In genomic region chr7:93559131-93559530, GRCm38 (mm10) we compare ENCODE assay signal across 16 mouse cellular contexts.
DNase-seq lines count a peak whose midpoint lies in the region.
"Had no signal": no experiment of that assay in that cellular context is flagged by ENCODE, and none has a peak within 500 bp of the region (broad histone marks: within the 10 kb centered on the region; RNA-seq: fewer than 3 reads in every experiment).

No protein-coding gene starts in this region.

- peak; percentile 64 for DNase-seq in 3T3-L1 (ENCODE audit: low read depth, low spot score)
- peak; percentile 80 for DNase-seq in NIH3T3 (ENCODE audit: low read depth)
- no peak for DNase-seq in ovary, postnatal 36 days (ENCODE audit: low spot score)
- DNase-seq in cerebellum, adult 9-10 months = no peak
- DNase-seq: adrenal gland, adult 2 months; adrenal gland, adult 8-10 months; adrenal gland, postnatal 10 days; adrenal gland, postnatal 14 days; adrenal gland, postnatal 25 days; adrenal gland, postnatal 36 days; B cell, adult 2 months; cerebellum, adult 11 months; cerebellum, adult 11-12 months; cerebellum, adult 18-20 months; cerebellum, adult 2 months; cerebellum, adult 8-10 months had no signal

Comparison
In these comparisons a context has a peak if more than half of its experiments do, and no peak if none do; other contexts are left out.
1. DNase-seq: peak in 3T3-L1 (single experiment) and NIH3T3 (single experiment); none in ovary, postnatal 36 days (single experiment) and cerebellum, adult 9-10 months (single experiment).